Mouse (Mus musculus) stomach, embryonic 14.5 days (tissue): ENCODE data around the gene Copg1. TPM values are rescaled to one million over a fixed set of nuclear protein-coding genes. Genes with fewer than 3 reads are reported as not detected.

Experiments used
- ATAC-seq: fragments of 200-750 bp; cut with Nextera tagmentation; 2 replicates; pipeline ENCODE4 v1.8.0; 2017; ENCODE audit warnings: low read depth, moderate TSS enrichment; ENCODE audit not compliant: insufficient number of reproducible peaks, insufficient read depth, low FRiP score
- H3K27ac ChIP-seq: fragments of 300-500 bp; sonication (generic); 2 replicates; pipeline ENCODE4 v1.5.1; 2014; ENCODE audit warnings: mild to moderate bottlenecking, low read length, moderate library complexity, mixed read lengths
- H3K27me3 ChIP-seq: fragments of 300-500 bp; sonication (generic); 2 replicates; pipeline ENCODE4 v1.6.1; 2014; ENCODE audit warnings: low read length, control low read depth, mixed read lengths; ENCODE audit not compliant: control insufficient read depth, insufficient read depth
- H3K36me3 ChIP-seq: fragments of 300-500 bp; sonication (generic); 2 replicates; pipeline ENCODE4 v1.6.1; 2014; ENCODE audit warnings: mild to moderate bottlenecking, control low read depth, low read length, moderate library complexity, mixed read lengths; ENCODE audit not compliant: control insufficient read depth, insufficient read depth
- H3K4me1 ChIP-seq: fragments of 300-500 bp; sonication (generic); 2 replicates; pipeline ENCODE4 v1.6.1; 2014; ENCODE audit warnings: low read length, control low read depth, mixed read lengths; ENCODE audit not compliant: control insufficient read depth, insufficient read depth
- H3K4me2 ChIP-seq: fragments of 300-500 bp; sonication (generic); replicated peaks from 2 replicates; pipeline ENCODE4 v1.6.1; 2014; ENCODE audit warnings: low read depth, low read length, control low read depth
- H3K4me3 ChIP-seq: fragments of 300-500 bp; sonication (generic); 2 replicates; pipeline ENCODE4 v1.5.1; 2014; ENCODE audit warnings: low read depth, low read length, control low read depth
- H3K9ac ChIP-seq: fragments of 300-500 bp; sonication (generic); replicated peaks from 2 replicates; pipeline ENCODE4 v1.6.1; 2014; ENCODE audit warnings: low read depth, mild to moderate bottlenecking, control low read depth, low read length, moderate library complexity, mixed read lengths
- H3K9me3 ChIP-seq: fragments of 300-500 bp; sonication (generic); 2 replicates; pipeline ENCODE4 v1.6.1; 2016; ENCODE audit warnings: low read depth, low read length, control low read depth; ENCODE audit not compliant: control insufficient read depth
- WGBS: fragments of 180-500 bp; shearing (Covaris S2); extraction: QIAGEN DNeasy Blood & Tissue Kit; methylation state at CpG from one replicate; pipeline ENCODE4 v1.1.7; 2014; 5-methylcytosine and 5-hydroxymethylcytosine counted together
- polyA plus RNA-seq: library from polyadenylated mRNA; unstranded; fragments of >200 nt; fragmentation: Nextera tagmentation; extraction: Ambion mirVana; gene quantifications from 2 replicates; pipeline ENCODE4 v1.2.1, GENCODE M21; 2014

The Copg1 gene
- polyA plus RNA-seq, 1 experiment from 2014 or later, result 164 TPM

DNA sequence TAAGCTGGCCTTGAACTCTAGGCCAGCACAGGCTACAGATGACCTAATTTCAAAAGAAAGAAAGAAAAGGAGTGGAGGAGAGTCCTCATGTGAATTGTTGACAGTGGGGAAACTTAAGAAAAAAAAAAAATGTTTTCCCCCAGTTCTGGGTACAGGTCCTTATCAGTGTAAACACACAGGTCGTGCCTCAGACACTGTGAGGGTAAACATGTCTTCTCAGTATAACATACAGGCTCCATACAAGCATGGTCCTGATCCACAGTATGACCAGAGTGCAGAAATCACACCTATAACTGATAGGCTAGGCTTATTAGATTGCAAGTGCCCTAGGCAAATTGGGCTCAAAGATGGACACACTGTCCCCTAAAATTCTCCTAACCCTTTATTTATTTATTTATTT lies 17.2 kb upstream of the Copg1 start:
- Histone ChIP-seq H3K27ac (no peak overlapping the region), H3K36me3 (no peaks in the 10 kb centered on the region), H3K9ac (no peak overlapping the region), H3K27me3 (no peaks in the 10 kb centered on the region), H3K4me3 (no peak overlapping the region), H3K4me1 (no peaks in the 10 kb centered on the region), H3K9me3 (no peaks in the 10 kb centered on the region), H3K4me2 (no peak overlapping the region)
- 37% methylated on average over 1 of the region's 1 CpGs for WGBS
- no peak for ATAC-seq

DNA sequence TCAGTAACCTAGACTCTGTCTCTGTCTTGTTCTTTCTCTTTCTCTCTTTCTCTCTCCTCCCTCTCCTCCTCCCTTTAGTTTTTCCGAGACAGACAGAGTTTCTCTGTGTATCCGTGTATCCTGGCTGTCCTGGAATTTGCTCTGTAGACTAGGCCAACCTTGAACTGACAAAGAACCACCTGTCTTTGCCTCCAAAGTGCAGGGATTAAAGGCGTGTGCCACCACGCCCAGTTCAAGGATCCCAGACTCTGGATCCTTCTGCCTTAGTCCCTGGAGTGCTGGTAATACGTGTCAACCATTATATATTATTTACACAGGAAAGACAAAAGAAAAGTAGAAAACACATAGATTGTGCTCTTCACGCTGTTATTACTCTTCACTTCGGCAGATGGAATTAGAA lies 16.4 kb upstream of the Copg1 start:
- Histone ChIP-seq H3K4me1 (no peaks in the 10 kb centered on the region), H3K4me2 (no peak overlapping the region), H3K9ac (no peak overlapping the region), H3K27me3 (no peaks in the 10 kb centered on the region), H3K9me3 (no peaks in the 10 kb centered on the region), H3K27ac (no peak overlapping the region), H3K36me3 (no peaks in the 10 kb centered on the region), H3K4me3 (no peak overlapping the region)
- no peak for ATAC-seq
- WGBS, result 74% methylated on average over 7 of the region's 7 CpGs

DNA sequence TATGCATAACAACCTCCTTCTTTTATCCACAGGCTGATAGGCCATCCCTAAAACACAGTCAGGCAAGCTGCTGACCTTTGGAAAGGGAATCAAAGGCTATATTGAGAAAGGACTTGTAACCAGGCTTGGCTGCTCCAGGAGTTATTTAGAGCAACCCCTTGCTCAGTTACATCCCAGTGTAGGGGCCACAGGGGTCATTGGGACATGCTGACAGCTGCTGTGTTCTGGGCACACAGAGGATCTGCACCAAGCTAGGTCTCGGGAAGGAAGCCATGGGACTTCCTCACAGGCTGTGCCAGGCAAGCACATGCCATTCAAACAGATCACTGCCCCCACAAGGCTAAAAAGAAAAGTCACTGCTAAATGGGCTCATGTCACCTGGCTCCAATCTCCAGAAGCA lies 14.5 kb upstream of the Copg1 start:
- Histone ChIP-seq H3K36me3 (no peaks in the 10 kb centered on the region), H3K9ac (no peak overlapping the region), H3K4me2 (no peak overlapping the region), H3K27ac (no peak overlapping the region), H3K27me3 (no peaks in the 10 kb centered on the region), H3K4me3 (no peak overlapping the region), H3K9me3 (no peaks in the 10 kb centered on the region), H3K4me1 (no peaks in the 10 kb centered on the region)
- WGBS, result 50% methylated on average over 1 of the region's 1 CpGs
- no peak for ATAC-seq

DNA sequence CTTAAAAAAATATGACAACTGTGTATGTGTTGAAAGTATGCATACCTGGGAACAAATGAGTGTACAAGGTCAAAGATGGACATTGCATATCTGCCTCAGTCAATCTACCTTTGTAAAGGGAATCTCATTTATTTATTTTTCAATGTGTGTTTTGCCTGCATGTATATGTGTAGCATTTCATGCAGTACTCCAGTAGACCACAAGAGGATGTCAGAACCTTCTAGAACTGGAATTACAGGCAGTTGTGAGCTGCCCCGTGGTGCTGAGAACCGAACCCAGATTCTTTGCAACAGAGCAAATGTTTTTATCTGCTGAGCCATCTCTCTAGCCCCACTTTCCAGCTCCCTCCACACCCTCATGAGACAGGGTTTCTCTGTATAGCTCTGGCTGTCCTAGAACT lies 13.7 kb upstream of the Copg1 start:
- no peak for ATAC-seq
- WGBS, result 87% methylated on average over 2 of the region's 2 CpGs
- no peaks in the 10 kb centered on the region for H3K36me3 ChIP-seq

DNA sequence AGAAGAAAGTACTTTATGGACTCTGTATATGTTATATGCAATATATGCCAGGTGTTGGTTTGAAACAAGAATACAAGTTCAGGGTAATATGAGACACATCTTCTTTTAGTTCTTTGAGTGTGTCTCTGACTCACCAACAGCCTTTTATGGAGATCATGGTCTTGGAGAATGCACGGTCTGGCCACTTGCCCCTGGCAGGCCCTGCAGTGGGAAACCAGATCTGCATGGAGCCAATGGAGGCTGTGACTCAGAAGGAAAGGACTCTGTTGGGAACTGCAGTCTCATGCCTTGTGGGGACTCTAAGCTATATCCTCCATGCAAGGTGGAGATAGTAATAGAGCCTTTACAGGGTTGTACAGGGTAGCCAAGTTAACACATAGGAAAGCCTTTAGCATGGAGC lies 12.5 kb upstream of the Copg1 start:
- Histone ChIP-seq H3K27ac (no peak overlapping the region), H3K4me3 (no peak overlapping the region), H3K36me3 (no peaks in the 10 kb centered on the region), H3K4me1 (no peaks in the 10 kb centered on the region), H3K27me3 (no peaks in the 10 kb centered on the region), H3K9me3 (no peaks in the 10 kb centered on the region), H3K9ac (no peak overlapping the region), H3K4me2 (no peak overlapping the region)
- 74% methylated on average over 1 of the region's 1 CpGs for WGBS
- no peak for ATAC-seq

More for the DNA sequence above, 13.7 kb upstream of the Copg1 start:
- H3K4me2 ChIP-seq, result no peak overlapping the region
- H3K9ac ChIP-seq, result no peak overlapping the region
- no peak overlapping the region for H3K4me3 ChIP-seq
- no peak overlapping the region for H3K27ac ChIP-seq
- no peaks in the 10 kb centered on the region for H3K27me3 ChIP-seq
- H3K4me1 ChIP-seq, result no peaks in the 10 kb centered on the region
- no peaks in the 10 kb centered on the region for H3K9me3 ChIP-seq

DNA sequence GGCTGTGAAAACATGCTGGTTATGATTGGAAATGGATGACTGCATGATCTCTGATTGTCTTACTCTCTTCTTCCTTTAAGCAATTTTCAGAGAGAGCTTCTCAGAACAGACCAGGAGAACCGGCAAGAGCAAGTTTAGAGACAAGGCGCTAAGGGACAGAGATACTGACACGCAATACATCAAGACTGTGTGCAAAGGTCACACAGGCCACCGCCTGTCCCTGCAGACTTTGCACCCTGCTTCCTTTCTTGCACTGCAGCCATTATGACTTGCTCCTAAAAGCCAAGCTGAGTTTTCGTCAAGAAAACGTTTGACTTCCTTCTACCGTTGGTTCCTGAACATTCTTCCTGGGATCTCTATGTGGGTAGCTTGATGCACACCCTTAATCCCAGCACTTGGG lies 12.1 kb upstream of the Copg1 start:
- ATAC-seq, result no peak
- Histone ChIP-seq H3K9ac (no peak overlapping the region), H3K27ac (no peak overlapping the region), H3K4me2 (no peak overlapping the region), H3K9me3 (no peaks in the 10 kb centered on the region), H3K27me3 (no peaks in the 10 kb centered on the region), H3K4me1 (no peaks in the 10 kb centered on the region), H3K36me3 (no peaks in the 10 kb centered on the region), H3K4me3 (no peak overlapping the region)
- WGBS, result 76% methylated on average over 7 of the region's 7 CpGs

DNA sequence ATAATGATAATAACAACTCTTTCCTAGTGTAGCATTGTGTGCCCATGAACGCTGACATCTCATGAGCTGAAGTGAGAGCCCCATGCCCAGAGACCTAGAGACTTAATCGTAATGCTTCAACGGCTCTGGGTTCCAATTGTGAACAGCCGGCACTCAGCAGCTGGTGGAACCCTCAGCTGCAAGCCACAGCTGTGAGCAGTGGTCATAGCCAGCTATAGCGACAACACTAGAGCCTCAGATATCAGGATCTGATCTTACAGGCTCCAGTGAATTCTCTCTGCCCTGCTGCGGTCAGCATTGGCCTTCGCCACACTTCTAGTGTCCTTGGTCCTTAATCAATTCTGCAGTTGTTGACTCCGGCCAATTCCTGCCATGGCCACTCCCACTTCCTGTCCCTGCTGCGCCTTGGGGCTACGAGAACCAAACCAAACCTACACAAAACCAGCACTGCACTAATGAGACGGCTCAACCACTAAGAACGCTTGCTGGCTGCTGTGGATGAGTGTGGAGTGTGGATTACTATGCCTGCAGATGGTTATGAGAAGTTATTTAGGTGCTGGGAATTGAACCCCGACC lies 11.5 kb upstream of the Copg1 start:
- Histone ChIP-seq H3K9ac (no peak overlapping the region), H3K4me3 (no peak overlapping the region), H3K36me3 (no peaks in the 10 kb centered on the region), H3K4me1 (no peaks in the 10 kb centered on the region), H3K27ac (no peak overlapping the region), H3K4me2 (no peak overlapping the region), H3K9me3 (no peaks in the 10 kb centered on the region), H3K27me3 (no peaks in the 10 kb centered on the region)
- 74% methylated on average over 13 of the region's 13 CpGs for WGBS
- ATAC-seq, result no peak

DNA sequence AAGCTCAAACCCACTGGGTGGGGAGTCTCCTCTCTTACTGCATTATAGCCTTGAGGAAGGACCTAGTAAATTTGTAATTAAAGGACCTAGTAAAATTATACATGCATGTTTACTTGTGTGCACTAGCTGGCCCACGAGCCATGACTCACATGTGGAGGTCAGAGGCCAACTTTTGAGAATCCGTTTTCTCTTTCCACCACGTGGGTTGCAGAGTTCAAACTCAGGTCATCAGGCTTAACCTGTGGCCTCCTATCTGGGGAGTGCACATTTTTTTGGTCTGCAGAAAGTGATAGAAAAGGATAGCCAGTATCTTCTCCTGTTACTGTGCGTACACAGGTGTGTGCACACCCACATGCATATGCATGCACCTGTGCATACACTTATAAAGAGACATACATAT lies 8.6 kb upstream of the Copg1 start:
- Histone ChIP-seq H3K4me2 (no peak overlapping the region), H3K27ac (no peak overlapping the region), H3K4me3 (no peak overlapping the region), H3K4me1 (no peaks in the 10 kb centered on the region), H3K36me3 (no peaks in the 10 kb centered on the region), H3K9ac (no peak overlapping the region), H3K9me3 (no peaks in the 10 kb centered on the region), H3K27me3 (no peaks in the 10 kb centered on the region)
- 19% methylated on average over 4 of the region's 4 CpGs for WGBS
- ATAC-seq, result no peak

DNA sequence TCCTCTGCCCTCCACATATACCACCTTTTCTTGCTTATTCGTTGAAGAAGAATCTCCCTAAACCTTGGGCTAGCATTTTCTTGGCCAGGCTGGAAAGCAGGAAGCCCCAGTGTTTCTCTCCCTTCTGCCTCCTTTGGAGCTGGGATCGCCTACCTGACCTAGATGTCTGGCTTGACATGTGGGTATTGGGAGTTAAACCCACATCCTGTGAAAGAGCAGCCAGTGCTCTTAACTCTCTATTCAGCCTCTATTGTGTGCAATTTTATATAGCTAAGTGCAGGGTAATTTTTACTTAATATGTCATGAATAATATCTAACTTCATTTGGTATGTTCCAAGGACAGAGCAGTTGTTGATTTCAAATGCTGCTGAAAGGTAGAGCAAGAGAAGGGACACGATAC lies 8.0 kb upstream of the Copg1 start:
- WGBS, result 58% methylated on average over 3 of the region's 3 CpGs
- no peak for ATAC-seq
- no peaks in the 10 kb centered on the region for H3K36me3 ChIP-seq
- H3K9ac ChIP-seq, result no peak overlapping the region
- H3K4me1 ChIP-seq, result no peaks in the 10 kb centered on the region
- H3K4me3 ChIP-seq, result no peak overlapping the region
- no peak overlapping the region for H3K4me2 ChIP-seq
- no peaks in the 10 kb centered on the region for H3K27me3 ChIP-seq
- no peaks in the 10 kb centered on the region for H3K9me3 ChIP-seq
- no peak overlapping the region for H3K27ac ChIP-seq
